Mouse (Mus musculus) ES-Bruce4 (cell line): ENCODE data around the gene Riok2. TPM values are rescaled to one million over a fixed set of nuclear protein-coding genes. Genes with fewer than 3 reads are reported as not detected.

Experiments
- H3K27ac ChIP-seq: 2 replicates; pipeline ENCODE4 v1.5.1; 2012; ENCODE audit warnings: low read length, inconsistent platforms; ENCODE audit not compliant: insufficient read depth
- H3K27me3 ChIP-seq: 2 replicates; pipeline ENCODE4 v1.6.1; 2012; ENCODE audit warnings: mild to moderate bottlenecking, low read length, inconsistent platforms; ENCODE audit not compliant: control insufficient read depth, poor library complexity, insufficient read depth, severe bottlenecking
- H3K36me3 ChIP-seq: 2 replicates; pipeline ENCODE4 v1.6.1; 2012; ENCODE audit warnings: inconsistent platforms, mild to moderate bottlenecking, low read length, moderate library complexity; ENCODE audit not compliant: control insufficient read depth, poor library complexity, insufficient read depth, severe bottlenecking
- H3K4me1 ChIP-seq: one replicate; pipeline ENCODE4 v1.8.1; 2011; ENCODE audit warnings: low read length; ENCODE audit not compliant: control insufficient read depth, insufficient read depth
- H3K4me3 ChIP-seq: 2 replicates; pipeline ENCODE4 v1.5.1; 2011; ENCODE audit warnings: low read depth, mild to moderate bottlenecking, low read length
- H3K9ac ChIP-seq: 2 replicates; pipeline ENCODE4 v1.6.1; 2012; ENCODE audit warnings: low read depth, mild to moderate bottlenecking, inconsistent platforms; ENCODE audit not compliant: poor library complexity, severe bottlenecking
- H3K9me3 ChIP-seq: replicated peaks from 2 replicates; pipeline ENCODE4 v1.6.1; 2012; ENCODE audit warnings: mild to moderate bottlenecking, low read length, inconsistent platforms; ENCODE audit not compliant: control insufficient read depth, poor library complexity, insufficient read depth, severe bottlenecking
- CTCF ChIP-seq: IDR thresholded peaks from one replicate; pipeline ENCODE4 v1.8.1; 2011; ENCODE audit warnings: low read depth, low read length
- EP300 ChIP-seq: IDR thresholded peaks from 2 replicates; pipeline ENCODE4 v1.6.1; 2011; ENCODE audit warnings: low read depth, low read length; ENCODE audit not compliant: insufficient read depth
- POLR2A ChIP-seq: IDR thresholded peaks from one replicate; pipeline ENCODE4 v1.8.1; 2011; ENCODE audit warnings: low read length; ENCODE audit not compliant: insufficient read depth
- polyA plus RNA-seq: library from polyadenylated mRNA; stranded (reverse); fragments of >200 nt; gene quantifications from 2 replicates; pipeline ENCODE4 v1.2.4, GENCODE M21; 2011; ENCODE audit warnings: low read depth; ENCODE audit not compliant: missing spikeins, insufficient read depth, insufficient read length

Riok2 gene
- polyA plus RNA-seq, 1 experiment = 58.5 TPM

GRCm38 (mm10) chr17:17404811-17405544, 30.9 kb downstream of the Riok2 start:
- TF ChIP-seq POLR2A = no peak
- TF ChIP-seq CTCF = no peak
- no peak for TF ChIP-seq EP300
- Histone ChIP-seq H3K36me3 (no peaks in the 10 kb centered on the region), H3K4me1 (peaks cover 2% of the 10 kb centered on the region), H3K27ac (no peak overlapping the region), H3K4me3 (no peak overlapping the region), H3K9ac (no peak overlapping the region), H3K9me3 (no peaks in the 10 kb centered on the region), H3K27me3 (no peaks in the 10 kb centered on the region)

DNA sequence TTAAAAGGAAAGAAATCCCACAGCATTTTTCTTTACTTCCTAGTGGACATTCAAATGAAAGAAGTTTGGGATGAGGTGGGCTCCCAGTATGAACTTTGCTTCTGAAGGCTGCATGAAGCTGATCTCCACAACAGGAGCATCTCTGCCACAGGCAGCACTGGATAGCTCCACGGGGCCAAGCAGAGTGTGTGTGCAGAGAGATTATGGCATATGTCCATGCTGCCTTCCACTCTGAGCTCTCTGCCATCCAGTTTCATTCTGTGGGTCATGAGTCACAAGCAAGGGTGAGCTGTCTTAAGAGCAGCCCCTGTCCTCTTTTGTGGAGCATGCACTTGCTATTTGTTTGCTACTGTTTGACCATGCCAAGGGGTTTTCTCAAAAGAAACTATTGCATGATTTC, 31.5 kb downstream of the Riok2 start:
- Histone ChIP-seq H3K4me3 (no peak overlapping the region), H3K36me3 (no peaks in the 10 kb centered on the region), H3K9me3 (no peaks in the 10 kb centered on the region), H3K9ac (no peak overlapping the region), H3K27me3 (no peaks in the 10 kb centered on the region), H3K27ac (no peak overlapping the region), H3K4me1 (peaks cover 2% of the 10 kb centered on the region)
- TF ChIP-seq EP300 (no peak), CTCF (no peak), POLR2A (no peak)

DNA sequence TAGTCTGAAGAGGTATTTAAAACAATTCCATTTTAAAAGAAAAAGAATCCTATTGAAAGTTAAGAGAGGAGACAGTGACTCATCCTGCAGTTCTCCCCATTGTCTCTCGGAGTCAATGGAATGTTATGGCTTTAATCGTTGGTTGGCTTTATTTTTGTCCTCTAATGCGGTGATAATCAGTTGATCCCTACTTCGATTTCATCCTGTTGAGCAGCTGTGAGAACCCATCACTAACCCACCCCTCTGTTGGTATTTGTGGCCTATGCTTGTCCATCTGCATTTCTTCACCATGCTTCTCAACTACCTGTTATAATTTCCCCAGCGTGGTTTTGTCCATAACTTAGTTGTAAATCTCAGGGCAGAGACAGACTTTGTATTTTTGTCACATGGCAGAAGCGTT, 34.0 kb downstream of the Riok2 start:
- Histone ChIP-seq H3K4me3 (no peak overlapping the region), H3K4me1 (peaks cover 2% of the 10 kb centered on the region), H3K27me3 (no peaks in the 10 kb centered on the region), H3K9ac (no peak overlapping the region), H3K27ac (peak overlapping the region; percentile 96), H3K9me3 (no peaks in the 10 kb centered on the region), H3K36me3 (no peaks in the 10 kb centered on the region)
- TF ChIP-seq EP300 (no peak), POLR2A (no peak), CTCF (no peak)

DNA sequence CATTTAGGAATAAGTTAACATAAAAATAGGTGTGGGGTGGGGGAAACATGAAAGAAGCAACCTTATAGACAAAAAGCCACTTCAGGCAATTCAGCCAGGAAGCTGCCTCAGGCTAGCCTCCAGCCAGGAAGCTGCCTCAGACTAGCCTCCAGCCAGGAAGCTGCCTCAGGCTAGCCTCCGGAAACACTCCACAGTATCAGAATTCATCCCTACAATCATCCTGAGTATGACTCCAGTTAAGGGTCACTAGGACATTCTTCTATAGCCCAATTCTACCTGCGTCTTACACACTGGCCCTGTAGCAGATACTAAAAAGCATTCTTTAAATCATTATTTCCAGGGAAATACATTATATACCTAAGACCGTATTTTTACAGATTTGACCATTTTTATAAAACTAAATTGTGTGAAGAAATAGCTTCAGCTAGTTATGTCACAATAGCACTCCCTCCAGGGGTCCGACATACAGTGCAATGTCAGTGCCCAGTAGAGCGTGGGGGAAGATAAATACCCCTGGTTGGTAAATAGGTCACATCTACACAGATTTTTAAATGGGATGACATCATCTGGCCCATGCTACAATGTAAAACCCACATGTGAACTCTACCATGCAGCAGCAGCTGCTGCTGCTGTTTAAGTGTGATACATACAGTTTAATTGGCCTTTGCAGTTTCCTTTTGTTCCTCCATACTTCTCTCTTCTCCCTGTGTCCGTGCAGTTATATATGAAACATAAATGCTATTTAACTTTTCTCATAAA, 34.8 kb downstream of the Riok2 start:
- no peaks in the 10 kb centered on the region for H3K9me3 ChIP-seq
- no peaks in the 10 kb centered on the region for H3K36me3 ChIP-seq
- H3K9ac ChIP-seq = no peak overlapping the region
- peaks cover 2% of the 10 kb centered on the region for H3K4me1 ChIP-seq
- H3K27me3 ChIP-seq = no peaks in the 10 kb centered on the region
- H3K27ac ChIP-seq = peak overlapping the region; percentile 96
- H3K4me3 ChIP-seq = no peak overlapping the region
- TF ChIP-seq EP300 (peak; percentile 93), CTCF (no peak)

- Histone ChIP-seq H3K4me1 (peaks cover 3% of the 10 kb centered on the region), H3K9me3 (no peaks in the 10 kb centered on the region), H3K4me3 (no peak overlapping the region), H3K36me3 (no peaks in the 10 kb centered on the region), H3K27me3 (no peaks in the 10 kb centered on the region), H3K27ac (peak overlapping the region; percentile 61; the same call in 1 of the 2 replicates), H3K9ac (no peak overlapping the region)
- no peak for TF ChIP-seq POLR2A
- no peak for TF ChIP-seq EP300
- TF ChIP-seq CTCF = no peak
Observed at GRCm38 (mm10) chr17:17409601-17410000, 35.5 kb downstream of the Riok2 start.

DNA sequence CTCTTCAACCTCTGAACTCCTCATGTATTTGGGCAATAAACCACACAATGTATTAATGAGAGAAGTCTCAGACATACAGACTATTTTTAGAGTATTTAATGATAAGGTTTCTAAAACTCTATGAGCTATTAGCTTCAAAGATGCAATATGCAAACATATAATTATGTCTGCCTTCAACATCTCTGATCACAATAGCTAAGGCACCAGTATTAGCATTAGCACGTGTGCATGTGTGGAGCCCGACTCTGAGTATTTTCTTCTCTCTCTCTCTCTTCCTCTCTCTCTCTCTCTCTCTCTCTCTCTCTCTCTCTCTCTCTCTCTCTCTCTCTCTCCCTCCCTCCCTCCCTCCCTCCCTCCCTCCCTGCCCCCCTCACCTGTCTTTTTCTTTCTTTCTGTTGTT, 37.3 kb downstream of the Riok2 start:
- TF ChIP-seq CTCF = no peak
- TF ChIP-seq POLR2A = no peak
- TF ChIP-seq EP300 = no peak

More for the DNA sequence above, 37.3 kb downstream of the Riok2 start:
- Histone ChIP-seq H3K9ac (no peak overlapping the region), H3K4me1 (peaks cover 3% of the 10 kb centered on the region), H3K9me3 (no peaks in the 10 kb centered on the region), H3K27ac (no peak overlapping the region), H3K36me3 (no peaks in the 10 kb centered on the region), H3K4me3 (no peak overlapping the region), H3K27me3 (no peaks in the 10 kb centered on the region)
